Comparison of ENCODE assay signal across 21 mouse cellular contexts in the genomic region with DNA sequence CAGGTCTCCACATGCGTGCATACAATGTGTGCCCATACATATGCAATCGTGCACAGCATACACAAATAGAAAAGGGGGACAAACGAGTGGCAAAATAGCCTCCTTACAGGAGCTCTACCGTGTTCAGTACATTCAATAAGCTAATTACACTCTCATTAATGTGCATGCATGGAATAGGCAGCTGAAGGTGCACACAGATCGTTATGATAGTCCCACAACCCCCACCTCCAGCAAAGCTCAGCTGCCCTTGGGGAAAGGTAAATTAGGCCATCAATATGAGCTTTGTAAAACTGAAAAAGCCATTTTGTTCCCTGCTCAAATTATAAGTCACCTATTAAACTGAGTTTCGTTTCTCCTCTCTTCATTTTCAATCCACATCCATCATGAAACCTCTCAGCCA.
DNase-seq lines count a peak whose midpoint lies in the region; ATAC-seq lines count a peak whose summit lies in the region.
"Had no signal": no experiment of that assay in that cellular context is flagged by ENCODE, and none has a peak within 500 bp of the region (broad histone marks: within the 10 kb centered on the region; RNA-seq: fewer than 3 reads in every experiment).

No protein-coding gene starts in this region.

- 41% methylated on average over 6 of the region's 6 CpGs for WGBS in hindbrain, embryonic 15.5 days
- 86% methylated on average over 6 of the region's 6 CpGs for WGBS in hindbrain, embryonic 10.5 days
- 44% methylated on average over 6 of the region's 6 CpGs for WGBS in neural tube, embryonic 14.5 days
- 55% methylated on average over 6 of the region's 6 CpGs for WGBS in kidney, embryonic 16.5 days

- H3K4me1 ChIP-seq in hindbrain, embryonic 15.5 days (replicated peaks), result peaks cover 13% of the 10 kb centered on the region
- no peaks in the 10 kb centered on the region for H3K4me1 ChIP-seq in hindbrain, embryonic 10.5 days (replicated peaks)
- H3K4me1 ChIP-seq in neural tube, embryonic 14.5 days (ENCODE audit: control insufficient read depth, insufficient read depth, low read length), result peaks cover 15% of the 10 kb centered on the region
- peaks cover 6% of the 10 kb centered on the region; the same call in 1 of the 2 replicates for H3K4me1 ChIP-seq in kidney, embryonic 16.5 days (ENCODE audit: insufficient read depth, low read length)
- H3K4me1 ChIP-seq: embryonic facial prominence, embryonic 15.5 days; liver, embryonic 12.5 days had no signal

- H3K27ac ChIP-seq in hindbrain, embryonic 15.5 days (replicated peaks), result peak overlapping the region; percentile 37
- no peak overlapping the region for H3K27ac ChIP-seq in hindbrain, embryonic 10.5 days
- peak overlapping the region; percentile 66 for H3K27ac ChIP-seq in neural tube, embryonic 14.5 days (ENCODE audit: low read depth, low read length)
- H3K27ac ChIP-seq in kidney, embryonic 16.5 days (ENCODE audit: low read length), result peak overlapping the region; percentile 63; the same call in 1 of the 2 replicates
- H3K27ac ChIP-seq: embryonic facial prominence, embryonic 15.5 days; heart, adult 2 months; liver, embryonic 12.5 days had no signal

- H3K9ac ChIP-seq in hindbrain, embryonic 15.5 days, result no peak overlapping the region
- H3K9ac ChIP-seq in neural tube, embryonic 14.5 days (replicated peaks; ENCODE audit: low read depth, low read length), result no peak overlapping the region
- H3K9ac ChIP-seq in kidney, embryonic 16.5 days (replicated peaks; ENCODE audit: low read length), result no peak overlapping the region
- H3K9ac ChIP-seq: embryonic facial prominence, embryonic 15.5 days; liver, embryonic 12.5 days had no signal

- H3K36me3 ChIP-seq in hindbrain, embryonic 15.5 days, result no peaks in the 10 kb centered on the region
- H3K36me3 ChIP-seq in hindbrain, embryonic 10.5 days, result no peaks in the 10 kb centered on the region
- no peaks in the 10 kb centered on the region for H3K36me3 ChIP-seq in neural tube, embryonic 14.5 days (ENCODE audit: control insufficient read depth, insufficient read depth, low read length)
- H3K36me3 ChIP-seq in kidney, embryonic 16.5 days (ENCODE audit: insufficient read depth, low read length), result no peaks in the 10 kb centered on the region
- H3K36me3 ChIP-seq: embryonic facial prominence, embryonic 15.5 days; liver, embryonic 12.5 days had no signal

- H3K27me3 ChIP-seq in hindbrain, embryonic 15.5 days, result no peaks in the 10 kb centered on the region
- H3K27me3 ChIP-seq in hindbrain, embryonic 10.5 days (ENCODE audit: insufficient read depth, poor library complexity, severe bottlenecking), result no peaks in the 10 kb centered on the region
- no peaks in the 10 kb centered on the region for H3K27me3 ChIP-seq in neural tube, embryonic 14.5 days (ENCODE audit: control insufficient read depth, insufficient read depth, low read length)
- H3K27me3 ChIP-seq in kidney, embryonic 16.5 days (ENCODE audit: insufficient read depth, low read length), result no peaks in the 10 kb centered on the region
- H3K27me3 ChIP-seq: embryonic facial prominence, embryonic 15.5 days; liver, embryonic 12.5 days had no signal

- H3K4me2 ChIP-seq in hindbrain, embryonic 15.5 days, result no peak overlapping the region
- no peak overlapping the region for H3K4me2 ChIP-seq in neural tube, embryonic 14.5 days (ENCODE audit: low read depth, low read length)
- H3K4me2 ChIP-seq in kidney, embryonic 16.5 days (replicated peaks; ENCODE audit: low read depth, low read length), result no peak overlapping the region
- H3K4me2 ChIP-seq: embryonic facial prominence, embryonic 15.5 days; liver, embryonic 12.5 days had no signal

- H3K4me3 ChIP-seq in hindbrain, embryonic 15.5 days, result no peak overlapping the region
- H3K4me3 ChIP-seq in hindbrain, embryonic 10.5 days, result no peak overlapping the region
- H3K4me3 ChIP-seq in neural tube, embryonic 14.5 days (ENCODE audit: low read depth, low read length), result no peak overlapping the region
- H3K4me3 ChIP-seq in kidney, embryonic 16.5 days (ENCODE audit: low read length), result no peak overlapping the region
- H3K4me3 ChIP-seq: embryonic facial prominence, embryonic 15.5 days; heart, adult 2 months; liver, embryonic 12.5 days had no signal

- DNase-seq in hindbrain, embryonic 10.5 days (ENCODE audit: low spot score), result no peak
- no peak for DNase-seq in neural tube, embryonic 10.5 days (ENCODE audit: extremely low spot score, low spot score)
- no peak for DNase-seq in left cerebral cortex, postnatal 10 days (ENCODE audit: extremely low spot score in 1 of 2, low spot score in 2 of 2)
- DNase-seq in liver, result no peak
- DNase-seq: adrenal gland, postnatal 36 days; B cell, adult 2 months; cerebellum, adult 18-20 months; cerebellum, postnatal 36 days; gastrocnemius, postnatal 14 days; heart, adult 2 months; heart, postnatal 4 days; left cerebral cortex, postnatal 4 days; lung, adult 2 months; lung, postnatal 4 days; right cerebral cortex, adult 18-20 months had no signal

- no peak for ATAC-seq in hindbrain, embryonic 15.5 days (ENCODE audit: low FRiP score, low read depth)
- ATAC-seq in neural tube, embryonic 14.5 days (ENCODE audit: low read depth), result peak; percentile 42; the same call in 1 of the 2 replicates
- ATAC-seq in kidney, embryonic 16.5 days (ENCODE audit: low FRiP score, low TSS enrichment), result peak; percentile 80
- ATAC-seq: intestine, embryonic 16.5 days; liver, embryonic 12.5 days had no signal

- H3K9me3 ChIP-seq in hindbrain, embryonic 15.5 days, result no peaks in the 10 kb centered on the region
- H3K9me3 ChIP-seq in hindbrain, embryonic 10.5 days, result no peaks in the 10 kb centered on the region
- no peaks in the 10 kb centered on the region for H3K9me3 ChIP-seq in neural tube, embryonic 14.5 days (ENCODE audit: control insufficient read depth, low read length)
- no peaks in the 10 kb centered on the region for H3K9me3 ChIP-seq in kidney, embryonic 16.5 days (ENCODE audit: low read length)
- H3K9me3 ChIP-seq: embryonic facial prominence, embryonic 15.5 days; liver, embryonic 12.5 days had no signal

- intact Hi-C loops in left cerebral cortex, postnatal 10 days (cut with DNase I), result no loop called here
